Mouse (Mus musculus) lung, adult 18-20 months (tissue): ENCODE results near the gene Fam214b.

Experiments
- DNase-seq, 2 experiments: peaks; one replicate each; pipeline ENCODE4 v3.0.0; 2022; ENCODE audit warnings: mixed read lengths in 2 of 2

Fam214b gene

GRCm38 (mm10) chr4:43038567-43039495 is 7.2 kb downstream of the Fam214b start:
- DNase-seq, result peak; percentile 52 to 57

- DNase-seq, result no peak
Observed at GRCm38 (mm10) chr4:43037860-43038566, 8.0 kb downstream of the Fam214b start.

- DNase-seq, result no peak
Observed at GRCm38 (mm10) chr4:43036356-43036755, 9.7 kb downstream of the Fam214b start.

GRCm38 (mm10) chr4:43035851-43036250 is 10.2 kb downstream of the Fam214b start:
- DNase-seq, result no peak

GRCm38 (mm10) chr4:43033481-43033880 is 12.5 kb downstream of the Fam214b start:
- no peak for DNase-seq

- DNase-seq, result no peak
Observed at GRCm38 (mm10) chr4:43032501-43032900, 13.5 kb downstream of the Fam214b start.

- DNase-seq, result peak; percentile 93 to 95
Observed at GRCm38 (mm10) chr4:43031237-43031995, 14.6 kb downstream of the Fam214b start, which contains the start of gene Stoml2. Gene Stoml2, minus strand, starts transcription at chr4:43031710.

- no peak for DNase-seq
Observed at GRCm38 (mm10) chr4:43030780-43031230, 15.2 kb downstream of the Fam214b start.

- no peak for DNase-seq
Observed at GRCm38 (mm10) chr4:43030352-43030751, 15.7 kb downstream of the Fam214b start.

GRCm38 (mm10) chr4:43029749-43030148 is 16.3 kb downstream of the Fam214b start:
- no peak for DNase-seq

GRCm38 (mm10) chr4:43029121-43029520 is 16.9 kb downstream of the Fam214b start:
- DNase-seq, result no peak

GRCm38 (mm10) chr4:43025084-43025960 is 20.7 kb downstream of the Fam214b start, which contains the start of gene Pigo:
Gene Pigo, minus strand, starts transcription at chr4:43025819.
- DNase-seq, result peak; percentile 92 to 94

GRCm38 (mm10) chr4:43024673-43025072 is 21.3 kb downstream of the Fam214b start:
- no peak for DNase-seq

- DNase-seq, result no peak
Observed at GRCm38 (mm10) chr4:43021341-43021740, 24.7 kb downstream of the Fam214b start.

- DNase-seq, result no peak
Observed at GRCm38 (mm10) chr4:43020876-43021275, 25.1 kb downstream of the Fam214b start.

- DNase-seq, result no peak
Observed at GRCm38 (mm10) chr4:43019641-43020465, 26.2 kb downstream of the Fam214b start.

GRCm38 (mm10) chr4:43019176-43019575 is 26.8 kb downstream of the Fam214b start:
- DNase-seq, result no peak

- DNase-seq, result no peak
Observed at GRCm38 (mm10) chr4:43018156-43018555, 27.9 kb downstream of the Fam214b start.

- no peak for DNase-seq
Observed at GRCm38 (mm10) chr4:43012091-43012490, 33.9 kb downstream of the Fam214b start.

- DNase-seq, result peak; percentile 85 to 86
Observed at GRCm38 (mm10) chr4:43010161-43011038, 35.6 kb downstream of the Fam214b start, which contains the start of gene Fancg. Gene Fancg, minus strand, starts transcription at chr4:43010506.
